Mouse (Mus musculus): ENCODE results near the gene Cct7. TPM values are rescaled to one million over a fixed set of nuclear protein-coding genes. Genes with fewer than 3 reads are reported as not detected.

The Cct7 gene
- polyA plus RNA-seq, 1 experiment: 96.7 TPM

DNA sequence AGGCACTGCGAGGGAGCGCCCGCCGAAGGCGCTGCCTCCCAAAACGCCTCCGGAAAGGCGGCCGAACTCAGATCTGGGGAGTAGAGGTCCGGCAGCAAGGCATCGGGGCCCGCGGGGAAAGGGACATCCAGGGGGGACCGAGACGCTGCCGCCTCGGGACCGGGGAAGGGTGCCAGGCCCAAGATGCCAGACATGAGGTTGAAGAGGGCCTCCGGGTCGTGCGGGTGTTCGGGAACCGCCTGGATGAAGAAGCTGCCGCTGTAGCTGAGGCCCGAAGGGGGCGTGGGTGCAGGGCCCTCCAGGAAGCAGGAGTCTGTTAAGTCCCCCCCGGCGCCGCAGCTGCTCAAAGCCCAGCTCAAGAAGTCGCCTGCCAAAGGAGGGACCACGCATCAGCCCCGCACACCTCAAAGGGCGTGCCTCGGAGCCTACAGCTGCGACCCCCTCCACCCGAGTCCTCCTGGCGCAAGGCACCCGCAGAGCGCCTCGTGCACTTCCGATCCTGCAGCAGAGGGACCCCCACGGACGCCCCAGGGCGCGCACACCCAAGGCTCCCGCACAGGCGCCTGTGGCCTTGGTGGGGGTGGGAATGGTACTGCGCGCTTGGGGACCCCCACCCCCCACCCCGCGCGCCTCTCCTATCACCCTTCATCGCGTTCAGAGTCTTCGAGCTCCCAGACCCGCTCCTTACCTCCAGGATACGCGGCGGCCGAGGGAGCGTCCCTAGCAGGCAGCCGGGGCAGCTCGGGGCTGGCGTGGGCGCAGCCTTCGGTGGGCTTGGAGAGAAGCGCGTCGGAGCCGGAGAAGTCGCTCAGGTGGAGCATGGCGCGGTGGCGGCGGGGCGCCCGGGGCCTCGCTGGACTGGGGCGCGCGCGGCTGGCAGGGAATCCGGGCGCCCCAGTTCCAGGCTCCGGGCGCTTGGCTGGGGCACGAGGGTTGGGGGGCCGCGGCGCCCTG, 61.5 kb downstream of the Cct7 start:
- Histone ChIP-seq H3K4me1 (ENCODE audit: control insufficient read depth, insufficient read depth, low read length) (no peaks in the 10 kb centered on the region), H3K4me3 (ENCODE audit: insufficient read depth, low read length) (peak overlapping the region; percentile 43)

DNA sequence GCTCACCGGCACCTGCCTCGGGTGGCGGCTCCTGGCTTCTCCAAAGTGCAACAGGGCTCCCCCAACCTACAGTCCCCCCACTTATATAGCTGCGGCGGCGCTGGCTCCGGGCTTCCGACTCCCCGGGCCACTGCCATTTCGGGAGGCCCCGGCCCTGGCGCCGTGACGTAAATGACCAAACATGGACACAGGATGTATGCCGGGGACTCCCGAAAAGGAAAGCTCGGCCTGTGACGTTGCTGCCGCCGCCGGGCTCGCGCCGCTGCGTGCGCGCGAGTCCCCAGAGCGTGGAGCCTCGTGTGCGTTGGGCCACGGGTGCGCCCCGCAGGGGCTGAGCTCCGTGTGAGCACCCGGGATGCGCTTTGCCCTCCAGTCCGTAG, 62.2 kb downstream of the Cct7 start, which contains the start of gene Egr4:
Egr4 (minus strand) TSS at position 59 of the 380 bp plus-strand sequence.
- TF ChIP-seq POLR2A (IDR thresholded peaks at IDR 0.05; ENCODE audit: borderline replicate concordance, low read depth, low read length) (no peak), CTCF (IDR thresholded peaks at IDR 0.05; ENCODE audit: low read depth, low read length) (no peak)
- Histone ChIP-seq H3K4me1 (ENCODE audit: control insufficient read depth, insufficient read depth, low read length) (no peaks in the 10 kb centered on the region), H3K27ac (ENCODE audit: insufficient read depth, low read depth, low read length) (no peak within 1 kb of the TSS), H3K4me3 (ENCODE audit: insufficient read depth, low read length) (peak within 1 kb of the TSS; percentile 43)

More for the DNA sequence above, 61.5 kb downstream of the Cct7 start:
- H3K27ac ChIP-seq (ENCODE audit: insufficient read depth, low read depth, low read length): no peak overlapping the region
- TF ChIP-seq POLR2A (IDR thresholded peaks at IDR 0.05; ENCODE audit: borderline replicate concordance, low read depth, low read length) (no peak), CTCF (IDR thresholded peaks at IDR 0.05; ENCODE audit: low read depth, low read length) (no peak)

DNA sequence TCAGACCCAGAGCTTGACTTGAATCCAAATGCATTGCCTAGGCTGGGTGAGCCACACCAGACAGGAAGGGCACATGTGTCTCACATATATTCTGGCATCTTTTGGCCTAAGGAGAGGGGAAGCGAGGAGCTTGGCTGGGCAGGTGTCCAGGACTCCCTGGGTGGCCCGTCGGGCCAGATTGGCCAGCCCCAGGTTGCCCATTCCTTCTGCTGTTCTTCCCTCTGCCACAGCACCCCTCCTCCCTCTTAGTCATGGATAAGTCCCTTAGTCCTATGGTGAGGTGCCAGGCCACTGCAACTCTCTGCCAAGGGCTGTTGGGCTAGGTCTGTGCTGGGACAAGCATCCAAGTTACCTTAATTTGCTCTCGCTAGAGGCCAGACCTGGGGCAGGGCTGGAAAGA, 64.6 kb downstream of the Cct7 start:
- H3K4me3 ChIP-seq (ENCODE audit: insufficient read depth, low read length): no peak overlapping the region
- no peaks in the 10 kb centered on the region for H3K4me1 ChIP-seq (ENCODE audit: control insufficient read depth, insufficient read depth, low read length)
- H3K27ac ChIP-seq (ENCODE audit: insufficient read depth, low read depth, low read length): no peak overlapping the region
- TF ChIP-seq POLR2A (IDR thresholded peaks at IDR 0.05; ENCODE audit: borderline replicate concordance, low read depth, low read length): no peak

Other genes starting within 250 kb of the Cct7 start
- 14.2 and 15.2 TPM in 2 replicates for gene Sfxn5, start 118.1 kb upstream of the Cct7 start, polyA plus RNA-seq (2012; ENCODE audit: insufficient read depth, insufficient read length, missing spikeins)
- 145 and 160 TPM in 2 replicates for gene Rab11fip5, start 76.9 kb upstream of the Cct7 start, polyA plus RNA-seq (2012; ENCODE audit: insufficient read depth, insufficient read length, missing spikeins)
- gene Noto, start 27.6 kb upstream of the Cct7 start, polyA plus RNA-seq (2012; ENCODE audit: insufficient read depth, insufficient read length, missing spikeins): not detected in 2 replicates
- 7.4 and 9.1 TPM in 2 replicates for gene Smyd5, start 19.5 kb upstream of the Cct7 start, polyA plus RNA-seq (2012; ENCODE audit: insufficient read depth, insufficient read length, missing spikeins)
- gene Pradc1, start 456 bp downstream of the Cct7 start, polyA plus RNA-seq (2012; ENCODE audit: insufficient read depth, insufficient read length, missing spikeins): 8.0 and 9.7 TPM in 2 replicates
- not detected in 2 replicates for gene Fbxo41, start 51.5 kb downstream of the Cct7 start, polyA plus RNA-seq (2012; ENCODE audit: insufficient read depth, insufficient read length, missing spikeins)
- gene Egr4, start 62.1 kb downstream of the Cct7 start, polyA plus RNA-seq (2012; ENCODE audit: insufficient read depth, insufficient read length, missing spikeins): not detected in 2 replicates
- gene Alms1, start 136.0 kb downstream of the Cct7 start, polyA plus RNA-seq (2012; ENCODE audit: insufficient read depth, insufficient read length, missing spikeins): 2.8 and 2.9 TPM in 2 replicates

Data from bone marrow macrophage, adult 2 months (primary cell).